Mouse (Mus musculus): ENCODE results near the gene Dock4. TPM values are rescaled to one million over a fixed set of nuclear protein-coding genes. Genes with fewer than 3 reads are reported as not detected.

The Dock4 gene
- total and polyA plus RNA-seq, 2 experiments from 2014 or later, result 10.5 to 30.9 TPM

- Histone ChIP-seq H3K4me1 (ENCODE audit: insufficient read depth) (peaks cover 10% of the 10 kb centered on the region), H3K27ac (ENCODE audit: low read depth, low read length) (no peak overlapping the region), H3K4me3 (ENCODE audit: low read depth, low read length) (no peak overlapping the region), H3K9me3 (ENCODE audit: low read length) (no peaks in the 10 kb centered on the region), H3K4me2 (ENCODE audit: low read depth) (no peak overlapping the region), H3K9ac (no peak overlapping the region), H3K27me3 (ENCODE audit: insufficient read depth, low read length) (no peaks in the 10 kb centered on the region), H3K36me3 (ENCODE audit: insufficient read depth) (0 out of 2 replicates have a peak, but pooled peaks cover 3% of the 10 kb centered on the region)
- no peak for DNase-seq
- no peak for ATAC-seq
- TF ChIP-seq CTCF (IDR thresholded peaks at IDR 0.05; ENCODE audit: low read depth), result no peak
- 48% methylated on average over 3 of the region's 3 CpGs for WGBS
These were observed 349.0 kb downstream of the Dock4 start for GRCm38 (mm10) chr12:40794756-40795155.

- no peak for TF ChIP-seq CTCF (IDR thresholded peaks at IDR 0.05; ENCODE audit: low read depth)
- 53% methylated on average over 2 of the region's 2 CpGs for WGBS
- H3K36me3 ChIP-seq (ENCODE audit: insufficient read depth), result 0 out of 2 replicates have a peak, but pooled peaks cover 4% of the 10 kb centered on the region
These were observed 350.0 kb downstream of the Dock4 start for GRCm38 (mm10) chr12:40795768-40796167.

GRCm38 (mm10) chr12:40796813-40797491, 351.2 kb downstream of the Dock4 start:
- H3K36me3 ChIP-seq (ENCODE audit: insufficient read depth), result 0 out of 2 replicates have a peak, but pooled peaks cover 4% of the 10 kb centered on the region
- ATAC-seq (no peak), DNase-seq (no peak)
- no peak overlapping the region for H3K4me3 ChIP-seq (ENCODE audit: low read depth, low read length)
- H3K27ac ChIP-seq (ENCODE audit: low read depth, low read length), result no peak overlapping the region
- peaks cover 8% of the 10 kb centered on the region for H3K4me1 ChIP-seq (ENCODE audit: insufficient read depth)
- TF ChIP-seq CTCF (IDR thresholded peaks at IDR 0.05; ENCODE audit: low read depth), result no peak
- no peak overlapping the region for H3K4me2 ChIP-seq (ENCODE audit: low read depth)
- 70% methylated on average over 14 of the region's 14 CpGs for WGBS
- no peak overlapping the region for H3K9ac ChIP-seq
- H3K27me3 ChIP-seq (ENCODE audit: insufficient read depth, low read length), result no peaks in the 10 kb centered on the region
- H3K9me3 ChIP-seq (ENCODE audit: low read length), result no peaks in the 10 kb centered on the region

More at GRCm38 (mm10) chr12:40795768-40796167, 350.0 kb downstream of the Dock4 start:
- no peak overlapping the region for H3K4me2 ChIP-seq (ENCODE audit: low read depth)
- H3K4me3 ChIP-seq (ENCODE audit: low read depth, low read length), result no peak overlapping the region
- no peak for ATAC-seq
- no peaks in the 10 kb centered on the region for H3K27me3 ChIP-seq (ENCODE audit: insufficient read depth, low read length)
- H3K27ac ChIP-seq (ENCODE audit: low read depth, low read length), result no peak overlapping the region
- no peaks in the 10 kb centered on the region for H3K9me3 ChIP-seq (ENCODE audit: low read length)
- H3K4me1 ChIP-seq (ENCODE audit: insufficient read depth), result peaks cover 10% of the 10 kb centered on the region
- no peak for DNase-seq
- H3K9ac ChIP-seq, result no peak overlapping the region

- Histone ChIP-seq H3K27me3 (ENCODE audit: insufficient read depth, low read length) (no peaks in the 10 kb centered on the region), H3K4me3 (ENCODE audit: low read depth, low read length) (no peak overlapping the region), H3K4me1 (ENCODE audit: insufficient read depth) (peaks cover 6% of the 10 kb centered on the region; the same call in 1 of the 2 replicates), H3K9me3 (ENCODE audit: low read length) (no peaks in the 10 kb centered on the region), H3K36me3 (ENCODE audit: insufficient read depth) (0 out of 2 replicates have a peak, but pooled peaks cover 4% of the 10 kb centered on the region), H3K4me2 (ENCODE audit: low read depth) (no peak overlapping the region), H3K27ac (ENCODE audit: low read depth, low read length) (no peak overlapping the region), H3K9ac (no peak overlapping the region)
- TF ChIP-seq CTCF (IDR thresholded peaks at IDR 0.05; ENCODE audit: low read depth), result no peak
- DNase-seq (no peak), ATAC-seq (peak; percentile 59)
- 22% methylated on average over 9 of the region's 9 CpGs for WGBS
These were observed 352.0 kb downstream of the Dock4 start for GRCm38 (mm10) chr12:40797561-40798343.

- Histone ChIP-seq H3K9me3 (ENCODE audit: low read length) (no peaks in the 10 kb centered on the region), H3K27ac (ENCODE audit: low read depth, low read length) (no peak overlapping the region), H3K4me3 (ENCODE audit: low read depth, low read length) (no peak overlapping the region), H3K27me3 (ENCODE audit: insufficient read depth, low read length) (no peaks in the 10 kb centered on the region), H3K4me1 (ENCODE audit: insufficient read depth) (peaks cover 6% of the 10 kb centered on the region; the same call in 1 of the 2 replicates), H3K9ac (no peak overlapping the region), H3K36me3 (ENCODE audit: insufficient read depth) (0 out of 2 replicates have a peak, but pooled peaks cover 4% of the 10 kb centered on the region), H3K4me2 (ENCODE audit: low read depth) (no peak overlapping the region)
- DNase-seq, result no peak
- 49% methylated on average over 5 of the region's 5 CpGs for WGBS
- no peak for TF ChIP-seq CTCF (IDR thresholded peaks at IDR 0.05; ENCODE audit: low read depth)
- no peak for ATAC-seq
These were observed 352.7 kb downstream of the Dock4 start for GRCm38 (mm10) chr12:40798344-40799017.

GRCm38 (mm10) chr12:40801456-40801855, 355.7 kb downstream of the Dock4 start:
- 68% methylated on average over 3 of the region's 3 CpGs for WGBS
- no peak for TF ChIP-seq CTCF (IDR thresholded peaks at IDR 0.05; ENCODE audit: low read depth)
- no peaks in the 10 kb centered on the region for H3K27me3 ChIP-seq (ENCODE audit: insufficient read depth, low read length)
- no peak overlapping the region for H3K4me2 ChIP-seq (ENCODE audit: low read depth)
- DNase-seq (no peak), ATAC-seq (no peak)
- no peaks in the 10 kb centered on the region for H3K4me1 ChIP-seq (ENCODE audit: insufficient read depth)
- H3K9ac ChIP-seq, result no peak overlapping the region
- H3K9me3 ChIP-seq (ENCODE audit: low read length), result no peaks in the 10 kb centered on the region
- peaks cover 6% of the 10 kb centered on the region for H3K36me3 ChIP-seq (ENCODE audit: insufficient read depth)
- no peak overlapping the region for H3K27ac ChIP-seq (ENCODE audit: low read depth, low read length)
- H3K4me3 ChIP-seq (ENCODE audit: low read depth, low read length), result no peak overlapping the region

All from forebrain, postnatal 0 days (tissue).